Mouse (Mus musculus): ENCODE measurements around the gene G6pc3.

- TF ChIP-seq CTCF (IDR thresholded peaks at IDR 0.05; ENCODE audit: low read depth, low read length) (no peak), POLR2A (IDR thresholded peaks at IDR 0.05; ENCODE audit: insufficient read depth, low read length) (no peak), EP300 (IDR thresholded peaks at IDR 0.05; ENCODE audit: insufficient read depth, low read depth, low read length) (no peak)
Measured at GRCm38 (mm10) chr11:102217876-102218430, 28.5 kb downstream of the G6pc3 start.

Measured in ES-Bruce4 (cell line).